Mouse (Mus musculus): ENCODE data around the gene 2900011O08Rik.

2900011O08Rik gene

DNA sequence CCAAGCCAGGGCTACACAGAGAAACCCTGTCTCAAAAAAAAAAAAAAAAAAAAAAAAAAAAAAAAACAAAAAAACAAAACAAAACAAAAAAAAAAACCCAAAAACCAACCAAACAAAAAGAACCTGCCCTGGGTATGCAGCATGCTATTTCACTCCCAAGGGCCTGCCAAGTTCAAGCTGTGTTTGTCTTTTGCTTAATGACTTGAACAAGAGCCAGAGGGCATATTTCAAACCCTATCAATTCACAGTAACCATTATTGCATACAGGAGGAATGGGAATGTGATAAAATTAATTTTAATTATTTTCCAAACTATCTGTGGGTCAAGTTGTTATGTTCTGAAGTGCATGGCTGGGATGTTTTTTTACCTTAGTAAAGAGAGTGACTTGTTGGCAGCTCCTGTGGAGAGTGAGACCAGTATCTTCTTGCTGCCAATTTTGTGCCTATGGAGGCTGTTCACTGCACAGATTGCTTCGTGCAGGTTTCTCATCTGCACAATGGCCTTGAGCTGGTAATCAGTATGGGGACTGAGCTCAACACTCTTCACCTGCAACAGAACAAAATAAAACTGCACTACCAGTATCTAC is 151.7 kb downstream of the 2900011O08Rik start:
- DNase-seq (ENCODE audit: low spot score): no peak

GRCm38 (mm10) chr16:14139106-14139505 is 152.7 kb downstream of the 2900011O08Rik start:
- no peak for DNase-seq (ENCODE audit: low spot score)

DNA sequence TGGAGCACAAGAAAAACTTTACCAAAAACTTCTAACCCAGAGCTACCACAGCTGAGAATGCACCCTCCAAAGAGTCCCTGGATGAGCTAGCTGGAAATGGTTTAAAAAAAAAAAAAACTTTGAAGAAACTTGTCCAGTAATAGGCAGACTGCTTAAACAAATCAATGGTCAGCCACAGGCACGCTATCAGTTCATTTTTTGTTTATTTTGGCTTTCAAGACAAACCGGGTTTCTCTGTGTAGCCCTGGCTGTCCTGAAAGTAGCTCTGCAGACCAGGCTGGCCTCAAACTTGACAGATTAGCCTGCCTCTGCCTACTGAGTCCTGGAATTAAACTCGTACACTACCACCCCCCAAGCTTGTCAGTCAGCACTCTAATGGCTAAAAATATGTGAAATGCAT is 156.9 kb downstream of the 2900011O08Rik start:
- DNase-seq (ENCODE audit: low spot score): no peak

DNA sequence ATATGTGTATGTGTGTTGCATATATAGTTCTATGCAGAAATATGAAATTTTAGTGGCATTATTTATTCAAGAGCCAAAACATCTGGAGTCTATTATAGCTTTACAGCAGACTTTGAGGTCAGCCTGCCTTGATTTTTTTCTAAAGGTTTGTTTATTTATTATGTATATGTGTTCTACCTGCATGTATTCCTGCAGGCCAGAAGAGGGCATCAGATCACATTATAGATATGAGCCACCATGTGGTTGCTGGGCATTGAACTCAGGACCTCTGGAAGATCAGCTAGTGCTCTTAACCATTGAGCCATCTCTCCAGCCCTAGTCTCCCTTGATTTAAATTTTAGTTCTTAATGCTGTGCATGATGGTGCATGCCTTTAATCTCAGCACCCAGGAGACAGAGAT is 161.3 kb downstream of the 2900011O08Rik start:
- DNase-seq (ENCODE audit: low spot score): no peak
